Mouse (Mus musculus) embryonic fibroblast, embryonic 13.5 days (primary cell): ENCODE data around the gene Ldlrad3.

Source experiments
- CTCF ChIP-seq: IDR thresholded peaks from 2 replicates; pipeline ENCODE4 v1.5.1; 2011; ENCODE audit warnings: mild to moderate bottlenecking, control low read depth, low read length, moderate library complexity, borderline replicate concordance; ENCODE audit not compliant: insufficient read depth
- POLR2A ChIP-seq: IDR thresholded peaks from 2 replicates; pipeline ENCODE4 v1.6.1; 2011; ENCODE audit warnings: low read depth, mild to moderate bottlenecking, control low read depth, low read length, moderate library complexity

DNA sequence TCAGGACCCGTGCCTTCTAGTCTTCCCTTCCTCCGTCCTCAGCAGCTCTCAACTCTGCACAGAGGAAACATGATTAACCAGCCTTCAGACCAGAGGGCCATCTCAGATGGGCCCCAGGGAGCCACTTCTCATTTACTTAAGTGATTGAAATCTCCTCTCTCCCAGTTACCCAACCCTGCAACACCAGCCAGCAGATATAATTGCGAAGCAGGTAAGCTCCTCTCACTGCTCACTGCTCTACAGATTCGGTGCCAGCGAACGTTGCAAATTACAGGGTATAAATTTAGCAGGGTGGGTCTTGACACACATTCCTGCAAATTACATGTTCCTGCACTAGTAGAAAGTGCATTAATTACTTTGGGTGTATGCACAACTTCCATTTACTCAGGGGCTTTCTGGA lies 48.3 kb downstream of the Ldlrad3 start:
- TF ChIP-seq CTCF (no peak), POLR2A (no peak)
